Mouse (Mus musculus) lung, adult 2 months (tissue): ENCODE measurements around the gene Igfbp4. TPM values are rescaled to one million over a fixed set of nuclear protein-coding genes. Genes with fewer than 3 reads are reported as not detected.
A peak's percentile ranks its signal among the peaks of the same experiment; 100 is the strongest.

Source experiments
- DNase-seq: peaks from one replicate; pipeline ENCODE4 v3.0.0; 2022
- H3K4me1 ChIP-seq: fragments of 200-500 bp; 2 replicates; pipeline ENCODE4 v1.6.1; 2011; ENCODE audit warnings: low read length; ENCODE audit not compliant: control insufficient read depth, insufficient read depth
- H3K4me3 ChIP-seq: fragments of 200-500 bp; replicated peaks from 2 replicates; pipeline ENCODE3; 2011; ENCODE audit warnings: low read depth, mild to moderate bottlenecking, control low read depth, low read length; ENCODE audit errors: extremely low read depth
- CTCF ChIP-seq: fragments of 200-500 bp; IDR thresholded peaks from 2 replicates; pipeline ENCODE4 v1.5.1; 2011; ENCODE audit warnings: mild to moderate bottlenecking, low read length, control low read depth; ENCODE audit not compliant: insufficient read depth
- POLR2A ChIP-seq: fragments of 200-500 bp; IDR thresholded peaks from 2 replicates; pipeline ENCODE4 v1.6.1; 2011; ENCODE audit warnings: low read depth, mild to moderate bottlenecking, control low read depth, low read length, borderline replicate concordance; ENCODE audit errors: extremely low read depth
- WGBS: fragments of 180-500 bp; shearing (Covaris S2); methylation state at CpG from one replicate; pipeline ENCODE4 v1.1.7; 2018; 5-methylcytosine and 5-hydroxymethylcytosine counted together
- polyA plus RNA-seq: library from polyadenylated mRNA; depleted of rRNA; stranded (reverse); fragments of >200 nt; gene quantifications from 2 replicates; pipeline ENCODE4 v1.2.3, GENCODE M21; 2012; rRNA removed

Gene Igfbp4
- 459 and 481 TPM in 2 replicates for polyA plus RNA-seq

DNA sequence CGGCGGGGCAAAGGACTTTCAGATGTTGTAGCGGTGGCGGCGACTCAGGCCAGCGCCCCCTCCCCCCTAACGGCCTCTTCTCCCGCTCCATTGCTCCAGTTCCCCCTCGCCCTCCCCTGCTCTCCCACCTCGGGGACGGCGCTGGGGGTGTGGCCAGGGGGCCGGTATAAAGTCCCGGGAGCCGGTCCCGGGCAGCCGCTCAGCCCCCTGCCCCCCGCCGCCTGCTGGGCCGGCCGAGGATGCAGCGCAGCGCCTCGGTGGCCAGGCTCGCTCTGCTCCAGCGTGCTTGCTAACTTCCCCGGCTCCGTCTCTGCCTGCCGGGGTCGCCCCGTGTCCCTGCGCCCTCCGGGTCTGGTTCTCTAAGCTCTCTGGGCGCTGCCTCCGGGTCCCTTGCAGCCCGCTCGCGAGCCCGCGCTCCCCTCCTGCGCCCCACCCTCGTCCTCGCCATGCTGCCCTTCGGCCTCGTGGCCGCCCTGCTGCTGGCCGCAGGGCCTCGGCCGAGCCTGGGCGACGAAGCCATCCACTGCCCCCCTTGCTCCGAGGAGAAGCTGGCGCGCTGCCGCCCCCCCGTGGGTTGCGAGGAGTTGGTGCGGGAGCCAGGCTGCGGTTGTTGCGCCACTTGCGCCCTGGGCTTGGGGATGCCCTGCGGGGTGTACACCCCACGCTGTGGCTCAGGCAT is at the start of gene Igfbp4:
Gene Igfbp4 (plus strand): TSS at position 194 of the 679 bp plus-strand sequence.
- DNase-seq: peak; percentile 52
- 1% methylated on average over 63 of the region's 63 CpGs for WGBS

DNA sequence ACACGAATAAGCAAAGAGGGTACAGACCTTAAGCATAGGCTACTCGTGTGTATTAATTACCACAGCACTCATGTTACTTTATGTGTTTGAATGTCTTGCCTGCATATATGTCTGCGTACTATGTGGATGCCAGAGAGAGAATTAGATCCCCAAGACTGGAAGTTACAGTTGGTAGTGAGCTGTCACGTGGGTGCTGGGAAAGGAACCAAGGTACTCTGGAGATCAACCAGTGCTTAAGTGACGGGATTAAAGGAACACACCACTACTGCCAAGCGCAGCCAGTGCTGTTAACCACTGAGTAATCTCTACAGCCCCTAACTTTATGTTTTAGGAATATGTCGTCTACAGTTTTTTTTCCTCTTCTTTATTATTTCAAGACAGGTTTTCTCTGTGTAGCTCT is 45.1 kb upstream of the Igfbp4 start:
- H3K4me3 ChIP-seq: no peak overlapping the region
- 91% methylated on average over 7 of the region's 7 CpGs for WGBS
- TF ChIP-seq POLR2A (no peak), CTCF (no peak)
- DNase-seq: no peak
- H3K4me1 ChIP-seq: no peaks in the 10 kb centered on the region

More for the DNA sequence above, at the start of gene Igfbp4:
- Histone ChIP-seq H3K4me3 (peak within 1 kb of the TSS; percentile 67), H3K4me1 (peaks cover 11% of the 10 kb centered on the region)
- TF ChIP-seq CTCF (no peak), POLR2A (0 out of 2 replicates have a peak, but pooled peaks have one; percentile 39)

DNA sequence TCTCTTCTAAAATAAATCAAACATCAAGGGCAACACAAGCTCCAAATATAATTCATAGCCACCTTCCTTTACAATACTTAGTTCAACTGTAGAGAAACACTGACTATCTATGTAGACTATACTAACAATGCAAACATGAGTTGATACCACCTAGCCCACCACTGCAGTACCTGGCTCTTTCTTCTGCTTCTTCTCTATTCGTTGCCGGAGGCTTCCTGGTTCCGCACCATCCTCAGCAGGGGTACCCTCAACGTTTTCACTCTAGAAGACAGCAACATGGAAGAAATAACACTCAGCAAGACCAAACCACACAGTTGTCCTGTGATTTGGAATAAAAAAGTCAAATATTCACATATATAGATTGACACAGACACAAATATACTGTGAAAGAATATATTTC is 43.4 kb upstream of the Igfbp4 start:
- Histone ChIP-seq H3K4me3 (no peak overlapping the region), H3K4me1 (no peaks in the 10 kb centered on the region)
- DNase-seq: no peak
- WGBS: 87% methylated on average over 4 of the region's 4 CpGs
- no peak for TF ChIP-seq CTCF
- TF ChIP-seq POLR2A: no peak

DNA sequence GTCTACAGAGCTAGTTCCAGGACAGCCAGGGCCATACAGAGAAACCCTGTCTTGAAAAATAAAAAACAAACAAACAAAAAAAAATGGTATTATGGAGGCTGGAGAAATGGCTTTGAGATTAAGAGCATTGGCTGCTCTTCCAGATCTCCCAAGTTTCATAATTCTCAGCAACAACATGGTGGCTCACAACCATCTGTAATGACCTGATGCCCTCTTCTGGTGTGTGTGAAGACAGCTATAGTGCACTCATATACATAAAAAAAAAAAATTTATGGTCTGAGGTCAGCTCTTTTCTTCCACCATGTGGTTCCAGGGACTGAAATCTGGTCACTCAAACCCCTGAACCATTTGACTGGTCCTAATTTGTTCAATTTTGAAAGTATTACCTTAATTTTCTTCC is 42.3 kb upstream of the Igfbp4 start:
- H3K4me3 ChIP-seq: no peak overlapping the region
- no peak for DNase-seq
- TF ChIP-seq POLR2A: no peak
- TF ChIP-seq CTCF: no peak

DNA sequence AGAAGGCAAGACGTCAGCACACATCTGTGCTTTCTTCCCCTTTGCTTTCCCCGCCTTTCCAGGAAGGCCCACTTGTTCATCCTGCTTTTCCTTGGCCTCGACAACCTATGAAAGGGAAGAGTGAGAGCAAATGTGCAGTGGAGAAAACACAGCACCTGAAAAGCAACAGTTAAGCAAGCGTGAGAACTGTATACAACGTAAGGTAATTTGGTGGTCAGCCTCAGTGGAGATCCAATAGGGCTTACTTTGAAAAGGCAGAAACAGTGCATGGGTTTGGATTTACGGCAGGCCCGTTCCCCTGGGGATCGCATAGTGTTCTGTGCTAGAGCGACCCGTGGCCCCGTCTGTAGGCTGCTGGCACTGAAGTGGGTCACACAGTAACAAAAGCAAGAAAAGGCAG is 41.8 kb upstream of the Igfbp4 start:
- WGBS: 92% methylated on average over 11 of the region's 11 CpGs

More for the DNA sequence above, 42.3 kb upstream of the Igfbp4 start:
- no peaks in the 10 kb centered on the region for H3K4me1 ChIP-seq

DNA sequence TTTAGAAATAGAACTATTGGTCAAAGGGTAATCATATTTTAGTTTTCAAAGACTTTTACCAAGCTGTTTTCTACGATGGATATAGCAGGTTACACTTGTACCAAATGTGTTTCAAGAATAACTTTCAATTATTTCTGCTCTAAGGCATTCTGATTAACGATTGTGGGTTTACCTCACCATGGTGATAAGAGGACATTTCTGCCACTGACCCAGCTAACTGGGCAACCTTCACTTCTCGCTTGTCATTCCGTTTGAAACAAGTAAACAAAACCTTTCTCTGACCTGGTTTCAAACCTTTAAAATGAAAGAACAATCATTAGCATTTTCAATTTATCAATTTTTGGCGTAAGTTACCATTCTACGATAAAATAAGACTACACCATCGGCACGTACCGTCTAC is 34.3 kb upstream of the Igfbp4 start:
- H3K4me3 ChIP-seq: no peak overlapping the region
- WGBS: 87% methylated on average over 9 of the region's 9 CpGs
- no peak for DNase-seq
- H3K4me1 ChIP-seq: no peaks in the 10 kb centered on the region
- no peak for TF ChIP-seq POLR2A
- TF ChIP-seq CTCF: no peak

More for the DNA sequence above, 41.8 kb upstream of the Igfbp4 start:
- no peak overlapping the region for H3K4me3 ChIP-seq
- DNase-seq: no peak
- no peaks in the 10 kb centered on the region for H3K4me1 ChIP-seq
- TF ChIP-seq POLR2A (no peak), CTCF (no peak)

DNA sequence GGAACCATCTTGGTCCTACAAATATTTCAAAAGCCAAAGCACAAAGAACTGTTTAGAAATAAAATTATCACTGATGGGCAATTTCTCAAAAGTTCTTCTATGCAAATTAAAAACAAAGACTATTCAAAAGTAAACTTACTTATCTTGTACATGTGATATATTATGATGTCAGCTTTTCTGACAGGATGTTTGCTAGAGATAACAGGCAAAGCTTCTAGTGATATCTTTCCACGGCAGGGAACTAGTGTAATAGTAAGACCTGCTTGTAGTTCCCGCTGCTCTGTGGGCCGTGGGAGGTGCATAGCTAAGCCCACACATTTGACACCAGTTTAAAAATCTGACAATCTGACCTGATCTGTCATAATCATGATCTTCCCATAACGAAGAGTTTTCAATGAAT is 30.9 kb upstream of the Igfbp4 start:
- no peaks in the 10 kb centered on the region for H3K4me1 ChIP-seq
- WGBS: 54% methylated on average over 4 of the region's 4 CpGs
- DNase-seq: no peak
- no peak for TF ChIP-seq CTCF
- no peak for TF ChIP-seq POLR2A
- H3K4me3 ChIP-seq: no peak overlapping the region

DNA sequence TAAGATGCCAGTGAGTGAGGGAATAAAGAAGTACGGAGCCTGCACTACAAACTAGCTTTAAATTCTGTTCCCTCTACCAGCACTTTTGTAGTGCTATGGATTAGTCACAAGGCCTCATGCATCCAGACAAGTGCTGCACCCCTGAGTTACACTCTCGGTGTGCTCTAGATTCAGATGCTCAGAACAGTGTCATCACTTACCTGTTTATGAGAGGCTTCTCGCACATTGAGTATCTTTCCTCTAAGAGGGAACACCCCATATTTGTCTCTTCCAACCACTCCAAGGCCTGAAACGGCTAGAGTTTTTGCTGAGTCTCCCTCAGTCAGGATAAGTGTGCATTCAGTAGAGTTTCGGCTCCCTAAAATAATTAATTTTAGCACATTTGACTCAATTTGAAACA is 30.3 kb upstream of the Igfbp4 start:
- WGBS: 95% methylated on average over 5 of the region's 5 CpGs
- DNase-seq: no peak
- no peaks in the 10 kb centered on the region for H3K4me1 ChIP-seq
- no peak overlapping the region for H3K4me3 ChIP-seq
- TF ChIP-seq CTCF: no peak
- no peak for TF ChIP-seq POLR2A

DNA sequence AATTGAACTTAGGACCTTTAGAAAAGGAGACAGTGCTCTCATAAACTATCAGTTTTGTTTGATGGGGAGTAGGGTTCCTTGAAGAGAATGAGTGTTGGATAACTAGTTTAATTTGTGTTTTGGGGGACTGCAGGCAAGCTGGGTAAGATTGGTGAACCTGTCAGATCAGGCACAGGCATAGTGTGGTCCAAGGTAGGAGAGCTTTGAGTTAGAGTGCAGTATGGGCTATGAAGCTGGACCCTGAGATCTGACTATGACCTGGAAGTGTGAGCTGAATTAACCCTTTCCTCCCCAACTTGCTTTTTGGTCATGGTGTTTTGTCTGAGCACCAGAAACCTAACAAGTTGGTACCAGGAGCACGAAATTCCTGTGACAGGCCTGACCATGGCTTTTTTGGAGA is 27.2 kb upstream of the Igfbp4 start:
- H3K4me3 ChIP-seq: no peak overlapping the region
- WGBS: 100% methylated on average over 1 of the region's 1 CpGs
- no peak for DNase-seq
- H3K4me1 ChIP-seq: no peaks in the 10 kb centered on the region
- TF ChIP-seq POLR2A (no peak), CTCF (no peak)

DNA sequence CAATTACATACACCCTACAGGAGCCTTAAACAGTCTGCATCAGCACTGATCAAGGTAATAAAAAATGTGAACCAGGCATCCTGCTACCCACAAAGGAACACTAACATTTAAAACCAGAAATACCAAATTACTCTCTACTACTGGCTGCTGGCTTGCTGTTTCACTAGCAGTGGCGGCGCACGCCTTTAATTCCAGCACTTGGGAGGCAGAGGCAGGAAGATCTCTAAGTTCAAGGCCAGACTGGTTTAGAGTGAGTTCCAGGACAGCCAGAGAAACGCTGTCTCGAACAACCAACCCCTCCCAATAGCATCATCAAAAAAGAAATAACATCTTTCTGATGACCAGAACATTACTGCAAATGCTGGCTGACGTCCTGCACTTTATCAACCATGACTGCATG is 21.2 kb upstream of the Igfbp4 start:
- no peak for TF ChIP-seq POLR2A
- no peak for TF ChIP-seq CTCF
- WGBS: 92% methylated on average over 6 of the region's 6 CpGs

More for the DNA sequence above, 21.2 kb upstream of the Igfbp4 start:
- no peak for DNase-seq
- Histone ChIP-seq H3K4me3 (no peak overlapping the region), H3K4me1 (no peaks in the 10 kb centered on the region)
